Mouse (Mus musculus) spleen, postnatal 36 days (tissue): Measurements from ENCODE around the gene Letmd1.
"Not testable (repeated sequence)": the region's sequence is repeated elsewhere in the genome, so short reads cannot be mapped to it uniquely, and the experiment has no call there.

Source experiments
- DNase-seq, 2 experiments: peaks; one replicate each; pipeline ENCODE4 v3.0.0; 2022; ENCODE audit warnings: low spot score in 2 of 2, mixed read lengths in 1 of 2

Letmd1 gene

GRCm38 (mm10) chr15:100451245-100451644, 17.6 kb upstream of the Letmd1 start:
- DNase-seq: no peak

DNA sequence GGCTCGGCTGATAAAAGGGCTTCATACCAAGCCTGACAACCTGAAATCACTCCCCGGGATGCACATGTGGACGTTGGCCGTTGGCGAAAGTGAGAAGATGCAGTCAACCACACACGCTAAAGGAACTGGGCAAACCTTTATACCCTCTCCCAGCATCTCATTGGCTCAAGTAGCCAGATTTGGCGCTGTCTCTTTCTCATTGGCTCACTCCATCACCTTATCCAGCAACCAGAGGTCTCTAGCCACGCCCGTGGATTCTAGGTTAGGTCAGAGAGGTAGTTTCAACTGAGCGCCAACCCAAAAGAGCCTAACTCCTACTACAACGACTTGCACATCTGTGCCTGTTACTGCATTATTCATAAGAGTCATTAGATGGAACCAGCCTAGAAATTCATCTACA, 16.3 kb upstream of the Letmd1 start:
- no peak for DNase-seq

GRCm38 (mm10) chr15:100456356-100456991, 12.3 kb upstream of the Letmd1 start:
- no peak for DNase-seq

GRCm38 (mm10) chr15:100457340-100457739, 11.5 kb upstream of the Letmd1 start:
- peak; percentile 48 to 59 for DNase-seq

- DNase-seq: peak; percentile 33 to 51
Measured at GRCm38 (mm10) chr15:100458055-100458454, 10.8 kb upstream of the Letmd1 start.

GRCm38 (mm10) chr15:100460942-100461341, 7.9 kb upstream of the Letmd1 start:
- DNase-seq: peak; percentile 39 to 43

DNA sequence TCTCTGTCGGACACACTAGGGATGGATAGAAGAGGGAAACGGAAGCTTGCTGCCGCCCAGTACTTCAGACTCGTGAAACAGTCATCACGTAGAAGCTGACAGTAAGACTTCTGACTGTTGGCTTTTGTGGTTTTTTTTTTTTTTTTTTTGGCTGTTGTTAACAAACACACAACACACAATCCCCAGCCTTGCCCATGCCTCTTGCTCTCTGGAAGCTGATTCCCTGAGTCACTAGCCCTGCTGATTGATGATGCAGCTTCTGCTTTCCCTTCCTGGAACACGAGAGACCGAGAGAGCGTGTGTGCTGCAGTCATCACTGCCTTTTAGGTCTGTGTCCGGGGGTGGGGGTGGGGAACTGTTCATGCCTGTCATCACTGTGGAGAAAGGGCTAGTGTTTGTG, 7.2 kb upstream of the Letmd1 start:
- no peak for DNase-seq

- no peak for DNase-seq
Measured at GRCm38 (mm10) chr15:100462086-100462485, 6.7 kb upstream of the Letmd1 start.

DNA sequence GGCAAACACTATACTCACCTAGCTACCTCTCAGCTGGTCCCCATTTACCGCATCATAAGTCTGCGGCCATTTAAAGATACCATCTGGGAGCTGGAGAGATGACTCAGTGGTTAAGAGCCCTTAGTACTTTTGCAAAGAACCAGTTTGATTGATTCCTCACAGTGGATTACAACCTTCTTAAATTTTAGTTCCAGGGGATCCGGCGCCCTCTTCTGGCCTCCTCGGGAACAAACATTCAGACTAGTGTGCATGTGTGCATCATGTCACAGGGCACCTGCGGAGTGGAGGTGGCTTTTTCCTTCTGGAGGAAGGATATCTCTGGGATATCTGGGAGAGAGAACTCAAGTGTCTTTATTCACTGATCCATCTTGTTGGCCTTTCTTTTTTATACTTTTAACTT, 5.1 kb upstream of the Letmd1 start:
- DNase-seq: peak; percentile 40 to 56

- no peak for DNase-seq
Measured at GRCm38 (mm10) chr15:100465432-100465831, 3.4 kb upstream of the Letmd1 start.

GRCm38 (mm10) chr15:100467738-100468137, 1.1 kb upstream of the Letmd1 start:
- DNase-seq: no peak

GRCm38 (mm10) chr15:100469189-100469545, 344 bp downstream of the Letmd1 start:
- no peak for DNase-seq

DNA sequence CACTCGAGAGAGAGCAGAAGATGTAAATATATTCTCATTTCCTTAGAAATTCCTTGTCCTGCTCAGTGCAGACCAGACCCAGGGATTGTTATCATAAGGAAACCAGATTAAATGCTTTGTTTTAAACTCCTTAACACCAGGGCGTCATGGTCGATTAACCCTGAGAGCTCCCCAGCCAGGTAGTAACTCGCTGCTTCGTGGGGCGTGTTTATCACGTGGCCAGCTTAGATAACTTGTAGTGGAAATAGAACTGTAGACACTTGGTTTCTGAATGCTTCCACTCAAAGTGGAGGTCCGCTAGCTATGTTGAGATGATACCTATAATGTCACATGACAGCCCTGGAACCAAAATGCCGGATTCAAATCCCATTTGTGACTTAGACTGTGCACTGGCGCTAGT, 1.2 kb downstream of the Letmd1 start:
- DNase-seq: no peak

GRCm38 (mm10) chr15:100473926-100474503, 5.2 kb downstream of the Letmd1 start:
- DNase-seq: no peak

DNA sequence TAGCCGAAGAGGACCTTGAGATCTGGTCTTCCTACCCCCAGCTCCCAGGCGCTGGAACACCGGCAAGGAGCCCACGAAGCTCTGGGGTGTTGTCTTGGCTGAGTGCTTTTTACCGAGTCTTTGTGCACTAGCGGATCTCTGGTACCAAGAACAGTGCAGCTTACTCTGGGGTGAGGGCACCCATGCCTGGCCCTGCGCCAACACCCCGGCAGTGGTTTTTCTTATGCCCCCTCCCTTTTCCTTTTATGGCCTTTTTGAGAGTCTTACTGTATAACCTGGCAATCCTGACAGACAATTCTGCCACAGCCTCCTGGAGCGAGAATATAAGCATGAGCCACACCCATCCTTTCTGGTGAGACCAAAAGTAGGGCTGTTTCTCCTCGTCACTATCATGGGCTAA, 9.5 kb downstream of the Letmd1 start:
- DNase-seq: no peak

DNA sequence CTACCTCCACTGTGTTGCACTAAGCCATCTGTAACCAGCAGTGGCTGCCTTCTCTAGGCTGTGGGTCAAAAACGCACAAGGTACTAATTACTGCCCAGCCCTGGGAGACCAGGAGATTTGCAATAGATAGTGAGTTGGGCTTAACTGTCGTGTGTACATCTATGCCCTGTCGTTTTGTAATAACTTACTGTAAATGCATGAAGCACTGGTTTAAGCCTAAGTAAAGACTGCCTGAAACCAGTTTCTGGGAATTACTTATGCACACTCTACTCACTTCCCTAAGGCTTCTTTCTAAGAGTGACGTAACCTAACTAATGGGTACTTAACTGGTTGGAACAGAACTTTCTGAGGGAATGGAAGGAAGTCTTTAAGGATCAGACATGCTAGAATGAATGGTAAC, 10.1 kb downstream of the Letmd1 start:
- DNase-seq: no peak

- no peak for DNase-seq
Measured at GRCm38 (mm10) chr15:100485576-100485975, 16.8 kb downstream of the Letmd1 start.

DNA sequence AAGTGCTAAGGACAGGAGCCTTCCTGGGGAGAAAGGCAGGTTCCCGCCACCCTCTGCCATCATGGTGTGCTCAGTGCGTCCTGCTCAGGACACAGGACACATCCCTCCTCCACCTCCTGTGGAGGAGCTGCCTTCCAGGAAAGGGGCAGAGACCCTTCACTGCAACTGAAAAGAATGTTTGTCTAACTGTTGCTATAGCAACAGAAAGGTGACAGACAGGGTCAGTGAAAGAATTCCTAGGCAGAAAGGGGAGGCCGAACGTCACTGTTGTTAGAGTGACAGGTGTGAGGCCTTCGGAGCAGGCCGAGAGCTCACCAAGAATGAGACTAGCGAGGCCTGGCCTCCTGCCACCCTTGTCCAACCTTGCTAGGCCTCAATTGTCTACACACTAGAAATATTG, 17.6 kb downstream of the Letmd1 start:
- no peak for DNase-seq

- no peak for DNase-seq
Measured at GRCm38 (mm10) chr15:100487050-100487449, 18.2 kb downstream of the Letmd1 start.

DNA sequence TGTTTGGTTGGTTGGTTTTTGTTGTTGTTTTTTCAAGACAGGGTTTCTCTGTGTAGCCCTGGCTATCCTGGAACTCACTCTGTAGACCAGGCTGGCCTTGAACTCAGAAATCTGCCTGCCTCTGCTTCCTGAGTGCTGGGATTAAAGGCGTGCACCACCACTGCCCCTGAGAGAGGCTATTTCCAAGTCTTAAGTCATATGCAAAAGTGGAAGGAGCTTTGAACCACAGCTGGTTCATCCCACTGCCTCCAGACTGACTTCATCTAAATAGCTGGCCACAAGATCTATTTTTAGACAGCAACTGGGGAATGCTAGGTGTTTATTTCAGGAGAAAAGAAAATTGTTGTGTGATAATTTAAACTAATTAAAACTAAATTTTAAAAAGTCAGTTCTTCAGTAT, 19.5 kb downstream of the Letmd1 start:
- DNase-seq: not testable (repeated sequence)

DNA sequence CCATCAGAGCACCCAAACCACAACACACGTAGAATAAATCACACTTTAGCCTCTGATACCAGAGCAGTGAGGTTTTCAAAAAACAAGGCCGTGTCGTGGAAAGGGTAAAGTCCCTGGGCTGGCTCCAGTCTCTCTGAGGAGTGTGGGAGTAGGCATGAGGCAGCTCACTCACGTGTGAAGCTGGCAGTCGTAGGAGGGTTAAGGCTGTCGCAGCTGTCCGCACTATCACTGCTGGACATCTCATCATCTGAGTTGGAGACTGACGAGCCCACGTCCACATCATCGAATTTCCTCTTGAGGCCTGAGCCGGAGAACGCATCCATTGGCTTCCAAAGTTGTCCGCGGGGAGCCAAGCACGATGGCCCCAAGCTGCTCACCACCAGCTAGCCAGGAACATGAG, 20.4 kb downstream of the Letmd1 start:
- DNase-seq: no peak

DNA sequence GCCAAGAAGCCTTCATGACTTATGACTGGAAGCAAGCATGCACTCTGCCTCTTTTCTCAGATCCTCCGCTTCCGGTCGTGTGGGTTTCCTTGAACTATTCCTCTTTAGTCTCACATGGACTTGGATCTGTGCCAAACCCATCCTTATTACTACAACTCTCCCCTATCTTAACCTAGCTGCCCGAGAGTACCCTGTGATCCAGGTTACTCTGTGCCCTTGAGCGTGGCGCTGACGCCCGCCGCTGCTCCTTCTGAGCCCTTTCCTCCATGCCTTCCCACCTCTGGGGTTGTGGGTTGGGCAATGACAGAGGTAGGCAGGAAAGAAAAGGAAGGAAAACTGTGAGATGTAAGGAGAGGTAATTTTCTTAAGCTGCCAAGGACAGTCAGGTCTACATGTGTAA, 23.1 kb downstream of the Letmd1 start:
- no peak for DNase-seq

GRCm38 (mm10) chr15:100494647-100495046, 25.8 kb downstream of the Letmd1 start:
- DNase-seq: no peak

DNA sequence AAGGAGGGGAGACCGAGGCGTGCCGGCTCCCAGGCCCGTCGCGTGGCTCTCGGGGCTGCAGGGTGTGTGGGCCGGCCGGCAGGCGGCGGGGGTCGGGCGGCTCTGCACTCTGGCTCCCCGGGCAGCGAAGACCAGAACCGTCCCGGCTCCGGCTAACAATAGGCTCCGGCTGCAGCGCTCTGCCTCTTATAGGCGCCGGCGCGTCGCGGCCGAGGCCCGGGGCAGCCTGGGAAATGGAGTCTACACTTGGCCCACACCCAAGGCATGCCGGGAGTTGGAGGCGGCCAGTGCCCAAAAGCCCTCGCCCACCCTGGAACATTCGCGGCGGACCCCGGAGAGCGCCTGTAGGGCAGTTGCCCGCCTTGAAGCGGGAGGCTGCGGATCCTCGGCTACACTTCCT, 26.3 kb downstream of the Letmd1 start, which contains the start of gene Csrnp2:
Gene Csrnp2, minus strand, starts transcription at position 387 of the 400 bp plus-strand sequence.
- DNase-seq: peak; percentile 86
